Mouse (Mus musculus): ENCODE data around the gene Grid2ip.

GRCm38 (mm10) chr5:143395649-143396048, 38.5 kb downstream of the Grid2ip start:
- TF ChIP-seq CTCF (IDR thresholded peaks at IDR 0.05) (peak; percentile 72), POLR2A (IDR thresholded peaks at IDR 0.05; ENCODE audit: insufficient read depth, low read depth, low read length) (no peak), EP300 (IDR thresholded peaks at IDR 0.05; ENCODE audit: insufficient read depth, low read depth, low read length) (no peak)
